In the genomic region with DNA sequence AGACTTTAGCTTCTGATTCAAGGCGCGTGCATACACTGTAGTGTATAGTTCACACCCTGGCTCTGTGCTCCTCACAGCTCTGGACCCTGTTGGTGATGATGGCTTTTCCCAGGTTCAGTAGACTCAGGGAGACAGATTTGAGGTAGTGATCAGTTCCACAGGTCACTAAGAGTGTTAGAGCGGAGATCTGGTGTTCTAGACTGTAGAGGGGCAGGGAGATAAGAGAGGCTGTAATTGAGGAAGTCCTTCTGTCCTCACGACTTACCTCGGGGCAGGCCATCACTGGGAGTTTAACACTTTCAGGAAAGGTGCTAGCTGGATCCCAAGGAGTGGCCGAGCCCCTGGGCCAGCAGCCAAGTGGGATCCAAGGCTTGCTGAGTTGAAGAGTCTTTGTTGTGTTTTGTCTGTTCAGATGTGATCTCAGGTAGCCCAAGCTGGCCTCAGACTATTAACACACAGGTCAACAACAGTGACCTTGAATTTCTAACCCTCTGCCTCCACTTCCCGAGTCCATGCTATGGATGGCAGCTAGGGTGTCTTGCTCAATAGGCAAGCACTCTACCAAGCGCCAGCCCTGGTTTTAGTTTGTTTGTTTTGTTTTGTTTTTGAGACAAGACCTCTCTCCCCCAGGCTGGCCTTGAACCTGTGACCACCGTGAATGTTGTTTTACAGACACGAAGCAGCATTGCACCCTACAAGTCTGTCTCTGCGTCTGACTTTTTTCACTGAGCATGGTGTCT, we compare ENCODE assay signal across 12 mouse cellular contexts.
DNase-seq lines count a peak whose midpoint lies in the region; ATAC-seq and TF ChIP-seq lines count a peak whose summit lies in the region.
"Had no signal": no experiment of that assay in that cellular context is flagged by ENCODE, and none has a peak within 500 bp of the region (broad histone marks: within the 10 kb centered on the region; RNA-seq: fewer than 3 reads in every experiment).

No protein-coding gene starts in this region.

- TF ChIP-seq POLR2A in kidney, adult 2 months (IDR thresholded peaks at IDR 0.05; ENCODE audit: low read depth, low read length), result no peak

- 79% methylated on average over 11 of the region's 11 CpGs for WGBS in kidney, adult 2 months
- WGBS in neural tube, embryonic 13.5 days, result 84% methylated on average over 11 of the region's 11 CpGs

- no peaks in the 10 kb centered on the region for H3K36me3 ChIP-seq in kidney, adult 2 months (ENCODE audit: control insufficient read depth, insufficient read depth, low read length)
- no peaks in the 10 kb centered on the region for H3K36me3 ChIP-seq in neural tube, embryonic 13.5 days
- H3K36me3 ChIP-seq: embryonic facial prominence, embryonic 12.5 days; forebrain, embryonic 15.5 days had no signal

- H3K27ac ChIP-seq in gastrocnemius, adult 2 months, result peak overlapping the region; percentile 50; the same call in 1 of the 2 replicates
- H3K27ac ChIP-seq in kidney, adult 2 months (ENCODE audit: insufficient read depth, low read depth, low read length), result peak overlapping the region; percentile 45; the same call in 1 of the 2 replicates
- 0 out of 2 replicates have a peak overlapping the region, but pooled peaks have one; percentile 52 for H3K27ac ChIP-seq in neural tube, embryonic 13.5 days (replicated peaks)
- H3K27ac ChIP-seq: embryonic facial prominence, embryonic 12.5 days; forebrain, embryonic 15.5 days had no signal

- no peak for DNase-seq in gastrocnemius, adult 2 months
- DNase-seq in gastrocnemius, postnatal 10 days, result no peak
- no peak for DNase-seq in kidney, adult 2 months
- no peak for DNase-seq in kidney, adult 18-20 months
- DNase-seq in neural tube, embryonic 10.5 days (ENCODE audit: extremely low spot score, low spot score), result no peak
- no peak for DNase-seq in thymus, postnatal 25 days
- DNase-seq in thymus, postnatal 10 days (ENCODE audit: low spot score in 2 of 2), result no peak
- DNase-seq: cerebellum, adult 9-10 months; kidney, adult 11 months had no signal

- H3K4me2 ChIP-seq in neural tube, embryonic 13.5 days, result no peak overlapping the region
- H3K4me2 ChIP-seq: embryonic facial prominence, embryonic 12.5 days; forebrain, embryonic 15.5 days had no signal

- no peak for TF ChIP-seq CTCF in gastrocnemius, adult 2 months (IDR thresholded peaks at IDR 0.05)
- TF ChIP-seq CTCF in kidney, adult 2 months (conservative IDR thresholded peaks at IDR 0.05; ENCODE audit: insufficient read depth, insufficient read length, low read depth, low read length), result no peak

- no peaks in the 10 kb centered on the region for H3K4me1 ChIP-seq in kidney, adult 2 months (ENCODE audit: control insufficient read depth, insufficient read depth, low read length)
- peaks cover 89% of the 10 kb centered on the region for H3K4me1 ChIP-seq in neural tube, embryonic 13.5 days (replicated peaks)

- no peak for ATAC-seq in neural tube, embryonic 13.5 days (ENCODE audit: low read depth)
- ATAC-seq: forebrain, embryonic 15.5 days had no signal

- intact Hi-C loops in gastrocnemius, adult 2 months (cut with DNase I), result no loop called here

- H3K9me3 ChIP-seq in neural tube, embryonic 13.5 days, result no peaks in the 10 kb centered on the region
- H3K9me3 ChIP-seq: embryonic facial prominence, embryonic 12.5 days; forebrain, embryonic 15.5 days had no signal

- no peak overlapping the region for H3K4me3 ChIP-seq in gastrocnemius, adult 2 months
- H3K4me3 ChIP-seq in kidney, adult 2 months (ENCODE audit: insufficient read depth, low read depth, low read length), result no peak overlapping the region
- H3K4me3 ChIP-seq in neural tube, embryonic 13.5 days, result no peak overlapping the region
- H3K4me3 ChIP-seq: embryonic facial prominence, embryonic 12.5 days; forebrain, embryonic 15.5 days had no signal

- H3K9ac ChIP-seq in neural tube, embryonic 13.5 days, result no peak overlapping the region
- H3K9ac ChIP-seq: embryonic facial prominence, embryonic 12.5 days; forebrain, embryonic 15.5 days had no signal

- H3K27me3 ChIP-seq in kidney, adult 2 months (replicated peaks; ENCODE audit: control insufficient read depth, insufficient read depth, low read length), result no peaks in the 10 kb centered on the region
- H3K27me3 ChIP-seq in neural tube, embryonic 13.5 days, result no peaks in the 10 kb centered on the region
- H3K27me3 ChIP-seq: forebrain, embryonic 15.5 days had no signal
